Mouse (Mus musculus): Measurements from ENCODE around the gene 4930562C15Rik. TPM values are rescaled to one million over a fixed set of nuclear protein-coding genes. Genes with fewer than 3 reads are reported as not detected.

4930562C15Rik gene
- polyA plus RNA-seq, 1 experiment, result 0.13 TPM

DNA sequence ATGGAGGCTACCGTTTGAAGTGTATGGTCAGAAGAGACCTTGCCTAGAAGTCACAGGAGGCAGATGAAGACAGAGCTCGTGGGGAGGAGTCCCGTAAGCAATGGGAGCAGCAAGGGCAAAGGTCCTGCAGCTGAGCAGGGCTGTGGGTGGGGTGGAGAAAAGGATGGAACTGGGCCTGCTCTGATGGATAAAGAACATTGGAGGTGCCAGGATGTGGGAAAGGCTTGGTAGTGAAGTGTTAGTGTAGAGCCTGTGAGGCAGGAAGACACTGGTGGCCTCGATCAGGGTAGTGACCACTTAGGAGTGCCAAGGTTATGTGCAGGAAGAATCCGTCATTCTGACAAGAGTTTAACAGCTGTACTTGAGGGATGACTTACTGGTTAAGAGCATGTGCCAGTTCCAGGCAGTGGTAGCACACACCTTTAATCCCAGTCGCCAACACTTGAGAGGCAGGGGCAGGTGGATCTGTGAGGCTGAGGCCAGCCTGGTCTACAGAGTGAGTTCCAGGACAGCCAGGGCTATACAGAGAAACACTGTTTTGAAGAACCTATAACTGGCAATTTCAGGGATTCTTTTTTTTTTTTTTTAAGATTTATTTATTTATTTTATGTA, 68.4 kb downstream of the 4930562C15Rik start:
- H3K27me3 ChIP-seq (ENCODE audit: control insufficient read depth, insufficient read depth, low read length), result no peaks in the 10 kb centered on the region
- no peak overlapping the region for H3K4me3 ChIP-seq (ENCODE audit: control insufficient read depth, insufficient read depth, low read length)
- TF ChIP-seq POLR2A (IDR thresholded peaks at IDR 0.05; ENCODE audit: control insufficient read depth, extremely low read depth, insufficient read depth, low read length, poor library complexity), result no peak
- no peak for TF ChIP-seq CTCF (IDR thresholded peaks at IDR 0.05; ENCODE audit: borderline replicate concordance, control insufficient read depth, extremely low read depth, insufficient read depth, low read length, poor library complexity)
- H3K36me3 ChIP-seq (ENCODE audit: control insufficient read depth, insufficient read depth, low read length), result no peaks in the 10 kb centered on the region
- WGBS, result 92% methylated on average over 6 of the region's 6 CpGs
- DNase-seq, result no peak
- H3K4me1 ChIP-seq (replicated peaks; ENCODE audit: control insufficient read depth, insufficient read depth, low read length), result peaks cover 5% of the 10 kb centered on the region
- no peak overlapping the region for H3K27ac ChIP-seq (ENCODE audit: control insufficient read depth, insufficient read depth, low read length)

DNA sequence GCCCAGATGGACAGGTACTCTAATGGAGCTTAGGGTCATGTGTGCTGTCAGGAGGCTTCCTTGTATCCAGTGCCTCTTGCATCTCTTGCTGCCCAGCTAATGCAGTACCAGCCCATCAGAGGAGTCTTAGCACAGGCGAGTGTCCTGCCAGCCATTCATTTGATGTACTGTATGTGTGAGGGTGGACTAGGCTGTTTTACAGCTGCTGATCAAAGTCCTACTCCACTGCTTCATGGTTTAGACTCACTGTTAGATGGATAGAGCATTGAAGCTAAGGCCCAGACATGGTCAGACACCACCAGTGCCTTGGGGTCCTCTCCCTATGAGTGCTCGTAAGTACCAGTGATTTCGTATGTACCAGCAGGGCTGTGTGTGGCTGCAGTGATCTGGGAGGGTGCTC, 69.7 kb downstream of the 4930562C15Rik start:
- Histone ChIP-seq H3K27ac (ENCODE audit: control insufficient read depth, insufficient read depth, low read length) (no peak overlapping the region), H3K36me3 (ENCODE audit: control insufficient read depth, insufficient read depth, low read length) (no peaks in the 10 kb centered on the region), H3K27me3 (ENCODE audit: control insufficient read depth, insufficient read depth, low read length) (no peaks in the 10 kb centered on the region), H3K4me3 (ENCODE audit: control insufficient read depth, insufficient read depth, low read length) (no peak overlapping the region), H3K4me1 (replicated peaks; ENCODE audit: control insufficient read depth, insufficient read depth, low read length) (no peaks in the 10 kb centered on the region; the same call in 1 of the 2 replicates)
- WGBS, result 97% methylated on average over 3 of the region's 3 CpGs
- no peak for TF ChIP-seq CTCF (IDR thresholded peaks at IDR 0.05; ENCODE audit: borderline replicate concordance, control insufficient read depth, extremely low read depth, insufficient read depth, low read length, poor library complexity)
- TF ChIP-seq POLR2A (IDR thresholded peaks at IDR 0.05; ENCODE audit: control insufficient read depth, extremely low read depth, insufficient read depth, low read length, poor library complexity), result no peak
- no peak for DNase-seq

DNA sequence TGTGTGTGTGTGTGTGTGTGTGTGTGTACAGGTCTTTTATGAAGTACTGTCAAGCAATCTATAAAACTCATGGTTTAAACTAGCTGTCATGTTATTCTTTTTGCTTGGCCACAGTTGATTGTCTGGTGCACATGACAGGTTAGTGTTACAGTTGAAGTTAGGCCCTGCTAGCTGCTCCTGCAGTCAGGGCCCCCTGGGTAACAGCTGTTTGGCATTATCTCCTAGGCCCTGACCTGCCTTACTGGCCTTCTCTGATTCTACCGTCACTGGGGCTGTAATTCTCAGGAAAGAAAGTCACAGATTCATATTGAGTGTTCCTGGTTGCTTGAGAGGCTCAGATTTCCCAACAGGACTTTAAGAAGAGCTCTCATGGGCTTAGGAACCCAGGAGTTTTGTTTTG, 70.4 kb downstream of the 4930562C15Rik start:
- Histone ChIP-seq H3K4me3 (ENCODE audit: control insufficient read depth, insufficient read depth, low read length) (no peak overlapping the region), H3K27ac (ENCODE audit: control insufficient read depth, insufficient read depth, low read length) (no peak overlapping the region), H3K27me3 (ENCODE audit: control insufficient read depth, insufficient read depth, low read length) (no peaks in the 10 kb centered on the region), H3K36me3 (ENCODE audit: control insufficient read depth, insufficient read depth, low read length) (no peaks in the 10 kb centered on the region), H3K4me1 (replicated peaks; ENCODE audit: control insufficient read depth, insufficient read depth, low read length) (no peaks in the 10 kb centered on the region; the same call in 1 of the 2 replicates)
- 91% methylated on average over 1 of the region's 1 CpGs for WGBS
- no peak for DNase-seq
- TF ChIP-seq CTCF (IDR thresholded peaks at IDR 0.05; ENCODE audit: borderline replicate concordance, control insufficient read depth, extremely low read depth, insufficient read depth, low read length, poor library complexity) (no peak), POLR2A (IDR thresholded peaks at IDR 0.05; ENCODE audit: control insufficient read depth, extremely low read depth, insufficient read depth, low read length, poor library complexity) (no peak)

DNA sequence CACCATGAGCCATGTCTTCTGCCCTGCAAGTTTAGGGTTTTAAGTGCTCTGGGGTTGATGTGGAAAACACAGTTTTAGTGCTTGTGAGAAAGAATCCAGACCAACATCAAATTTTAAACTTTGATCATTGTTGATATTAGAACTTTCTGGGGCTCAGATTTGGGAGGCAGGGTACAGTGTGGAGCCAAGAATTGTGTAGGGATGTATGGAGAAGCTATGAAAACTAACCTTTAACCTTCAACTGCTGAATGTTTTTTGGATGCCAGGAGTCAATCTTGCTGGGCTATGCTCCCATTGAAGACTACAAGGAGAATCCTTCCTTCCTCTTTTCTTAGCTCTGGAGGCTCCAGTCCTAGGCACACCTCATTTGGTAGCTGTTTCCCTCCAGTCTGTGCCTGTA, 71.3 kb downstream of the 4930562C15Rik start:
- Histone ChIP-seq H3K36me3 (ENCODE audit: control insufficient read depth, insufficient read depth, low read length) (no peaks in the 10 kb centered on the region), H3K27ac (ENCODE audit: control insufficient read depth, insufficient read depth, low read length) (no peak overlapping the region), H3K4me3 (ENCODE audit: control insufficient read depth, insufficient read depth, low read length) (no peak overlapping the region), H3K4me1 (replicated peaks; ENCODE audit: control insufficient read depth, insufficient read depth, low read length) (no peaks in the 10 kb centered on the region; the same call in 1 of the 2 replicates), H3K27me3 (ENCODE audit: control insufficient read depth, insufficient read depth, low read length) (no peaks in the 10 kb centered on the region)
- TF ChIP-seq CTCF (IDR thresholded peaks at IDR 0.05; ENCODE audit: borderline replicate concordance, control insufficient read depth, extremely low read depth, insufficient read depth, low read length, poor library complexity), result no peak
- no peak for TF ChIP-seq POLR2A (IDR thresholded peaks at IDR 0.05; ENCODE audit: control insufficient read depth, extremely low read depth, insufficient read depth, low read length, poor library complexity)
- no peak for DNase-seq

DNA sequence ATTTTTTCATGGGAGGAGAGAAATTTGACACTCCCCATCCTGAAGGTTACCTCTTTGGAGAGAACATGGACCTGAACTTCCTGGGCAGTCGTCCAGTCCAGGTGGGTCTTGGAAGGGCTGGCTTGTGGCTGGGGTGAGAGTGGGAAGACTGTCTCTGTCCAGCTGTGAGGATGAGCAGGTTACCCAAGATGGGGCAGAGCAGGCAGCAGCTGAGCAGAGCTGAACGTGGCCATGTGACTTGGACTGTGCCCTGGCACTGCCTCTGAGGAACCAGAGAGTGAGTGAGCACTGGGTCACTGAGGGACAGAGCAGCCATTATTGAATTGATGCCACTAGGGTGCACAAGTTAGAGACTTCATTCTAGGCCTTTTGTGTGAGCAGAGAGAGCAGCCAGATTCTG, 72.2 kb downstream of the 4930562C15Rik start:
- no peak overlapping the region for H3K27ac ChIP-seq (ENCODE audit: control insufficient read depth, insufficient read depth, low read length)
- no peak for DNase-seq
- no peaks in the 10 kb centered on the region for H3K27me3 ChIP-seq (ENCODE audit: control insufficient read depth, insufficient read depth, low read length)
- 83% methylated on average over 2 of the region's 2 CpGs for WGBS
- no peaks in the 10 kb centered on the region; the same call in 1 of the 2 replicates for H3K4me1 ChIP-seq (replicated peaks; ENCODE audit: control insufficient read depth, insufficient read depth, low read length)
- TF ChIP-seq CTCF (IDR thresholded peaks at IDR 0.05; ENCODE audit: borderline replicate concordance, control insufficient read depth, extremely low read depth, insufficient read depth, low read length, poor library complexity) (no peak), POLR2A (IDR thresholded peaks at IDR 0.05; ENCODE audit: control insufficient read depth, extremely low read depth, insufficient read depth, low read length, poor library complexity) (no peak)
- H3K4me3 ChIP-seq (ENCODE audit: control insufficient read depth, insufficient read depth, low read length), result no peak overlapping the region
- no peaks in the 10 kb centered on the region for H3K36me3 ChIP-seq (ENCODE audit: control insufficient read depth, insufficient read depth, low read length)

DNA sequence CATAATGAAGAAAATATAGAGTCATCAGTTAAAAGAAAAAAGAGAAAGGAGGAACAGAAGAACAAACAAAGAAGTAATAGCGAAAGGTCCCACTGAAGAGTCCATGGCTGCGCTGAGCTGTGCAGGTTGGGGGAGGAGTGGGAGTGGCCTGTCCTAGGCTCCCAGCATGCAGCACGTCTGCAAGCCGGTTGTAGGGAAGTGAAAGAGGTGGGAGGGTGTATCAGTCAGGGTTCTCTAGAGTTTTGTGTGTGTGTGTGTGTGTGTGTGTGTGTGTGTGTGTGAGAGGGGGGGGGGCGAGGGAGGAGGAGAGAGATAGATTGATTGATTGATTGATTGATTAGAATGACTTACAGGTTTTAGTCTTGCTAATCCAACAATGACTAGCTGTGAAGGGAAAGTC, 72.8 kb downstream of the 4930562C15Rik start:
- H3K36me3 ChIP-seq (ENCODE audit: control insufficient read depth, insufficient read depth, low read length), result no peaks in the 10 kb centered on the region
- no peak overlapping the region for H3K27ac ChIP-seq (ENCODE audit: control insufficient read depth, insufficient read depth, low read length)
- TF ChIP-seq POLR2A (IDR thresholded peaks at IDR 0.05; ENCODE audit: control insufficient read depth, extremely low read depth, insufficient read depth, low read length, poor library complexity), result no peak
- TF ChIP-seq CTCF (IDR thresholded peaks at IDR 0.05; ENCODE audit: borderline replicate concordance, control insufficient read depth, extremely low read depth, insufficient read depth, low read length, poor library complexity), result no peak

DNA sequence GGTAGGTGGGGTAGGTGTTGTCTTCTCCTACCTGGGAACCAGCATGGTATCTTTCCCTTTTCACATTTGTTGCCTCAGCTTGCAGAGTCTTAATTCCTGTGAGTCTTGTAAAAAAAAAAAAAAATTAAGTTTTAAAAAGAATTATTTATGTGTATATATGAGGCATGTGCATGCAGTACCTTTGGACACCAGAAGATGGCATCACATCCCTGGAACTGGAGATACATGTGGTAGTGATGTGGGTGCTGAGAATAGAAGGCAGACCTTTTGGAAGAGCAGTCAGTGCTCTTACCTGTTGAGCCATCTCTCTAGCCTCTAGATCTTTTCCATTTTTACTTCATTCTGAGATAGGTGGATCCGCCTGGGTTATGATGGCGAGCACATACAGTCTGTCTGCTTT, 74.5 kb downstream of the 4930562C15Rik start:
- H3K4me3 ChIP-seq (ENCODE audit: control insufficient read depth, insufficient read depth, low read length), result no peak overlapping the region
- 100% methylated on average over 2 of the region's 2 CpGs for WGBS
- H3K4me1 ChIP-seq (replicated peaks; ENCODE audit: control insufficient read depth, insufficient read depth, low read length), result peaks cover 11% of the 10 kb centered on the region
- H3K36me3 ChIP-seq (ENCODE audit: control insufficient read depth, insufficient read depth, low read length), result no peaks in the 10 kb centered on the region
- no peak overlapping the region for H3K27ac ChIP-seq (ENCODE audit: control insufficient read depth, insufficient read depth, low read length)
- TF ChIP-seq CTCF (IDR thresholded peaks at IDR 0.05; ENCODE audit: borderline replicate concordance, control insufficient read depth, extremely low read depth, insufficient read depth, low read length, poor library complexity), result no peak
- TF ChIP-seq POLR2A (IDR thresholded peaks at IDR 0.05; ENCODE audit: control insufficient read depth, extremely low read depth, insufficient read depth, low read length, poor library complexity), result no peak
- H3K27me3 ChIP-seq (ENCODE audit: control insufficient read depth, insufficient read depth, low read length), result no peaks in the 10 kb centered on the region
- peak; percentile 16 for DNase-seq

More for the DNA sequence above, 72.8 kb downstream of the 4930562C15Rik start:
- DNase-seq, result no peak
- 45% methylated on average over 5 of the region's 5 CpGs for WGBS
- peaks cover 5% of the 10 kb centered on the region for H3K4me1 ChIP-seq (replicated peaks; ENCODE audit: control insufficient read depth, insufficient read depth, low read length)
- H3K4me3 ChIP-seq (ENCODE audit: control insufficient read depth, insufficient read depth, low read length), result no peak overlapping the region
- H3K27me3 ChIP-seq (ENCODE audit: control insufficient read depth, insufficient read depth, low read length), result no peaks in the 10 kb centered on the region

Data from thymus, adult 2 months (tissue).